Mouse (Mus musculus) CD4-positive, CD25-positive, alpha-beta regulatory T cell, adult 4 months (primary cell): ENCODE measurements around the gene Fkrp. TPM values are rescaled to one million over a fixed set of nuclear protein-coding genes. Genes with fewer than 3 reads are reported as not detected.

Source experiments
- ATAC-seq: one replicate; pipeline ENCODE4 v1.8.0; 2017
- polyA plus RNA-seq, 2 experiments: library from polyadenylated mRNA; unstranded; fragments of 100-300 nt; shearing (Covaris generic); gene quantifications; one replicate each; pipeline ENCODE4 v1.2.1; 2017

Gene Fkrp
- polyA plus RNA-seq, 2 experiments from 2014 or later, result 6.8 to 11.2 TPM

GRCm38 (mm10) chr7:16785541-16786083, 30.9 kb downstream of the Fkrp start:
- ATAC-seq, result no peak

GRCm38 (mm10) chr7:16784498-16784976, 32.0 kb downstream of the Fkrp start:
- no peak for ATAC-seq

GRCm38 (mm10) chr7:16783758-16784415, 32.6 kb downstream of the Fkrp start:
- ATAC-seq, result no peak

- ATAC-seq, result peak; percentile 35
Observed at GRCm38 (mm10) chr7:16783224-16783688, 33.3 kb downstream of the Fkrp start.

- no peak for ATAC-seq
Observed at GRCm38 (mm10) chr7:16782555-16783125, 33.9 kb downstream of the Fkrp start.

- peak; percentile 5 for ATAC-seq
Observed at GRCm38 (mm10) chr7:16781816-16782554, 34.5 kb downstream of the Fkrp start.

GRCm38 (mm10) chr7:16781555-16781815, 35.0 kb downstream of the Fkrp start:
- ATAC-seq, result no peak

- peak; percentile 89 for ATAC-seq
Observed at GRCm38 (mm10) chr7:16780825-16781554, 35.5 kb downstream of the Fkrp start, which contains the start of gene Slc1a5. Gene Slc1a5, plus strand, starts transcription at chr7:16781340.

- ATAC-seq, result no peak
Observed at GRCm38 (mm10) chr7:16780076-16780475, 36.5 kb downstream of the Fkrp start.

GRCm38 (mm10) chr7:16775888-16776287, 40.6 kb downstream of the Fkrp start:
- ATAC-seq, result no peak

GRCm38 (mm10) chr7:16766443-16766842, 50.1 kb downstream of the Fkrp start:
- ATAC-seq, result no peak

GRCm38 (mm10) chr7:16763463-16764218, 52.9 kb downstream of the Fkrp start:
- ATAC-seq, result no peak

GRCm38 (mm10) chr7:16761630-16762029, 54.9 kb downstream of the Fkrp start:
- ATAC-seq, result no peak

GRCm38 (mm10) chr7:16761005-16761481, 55.5 kb downstream of the Fkrp start:
- no peak for ATAC-seq

- peak; percentile 39 for ATAC-seq
Observed at GRCm38 (mm10) chr7:16760292-16760691, 56.2 kb downstream of the Fkrp start.

Other genes with a start within 250 kb of the Fkrp start
- 1 to 10 TPM; 2.7 to 3.1 TPM for gene Arhgap35, start 201.7 kb downstream of the Fkrp start, polyA plus RNA-seq
- 1 to 10 TPM in 1 of 2 experiments, under 1 TPM in 1; 0.91 to 1.2 TPM for gene Ceacam15, start 141.0 kb downstream of the Fkrp start, polyA plus RNA-seq
- gene Ceacam9, start 94.8 kb downstream of the Fkrp start, polyA plus RNA-seq, result not detected
- 10 to 100 TPM; 60.7 to 73.1 TPM for gene Ap2s1, start 78.3 kb downstream of the Fkrp start, polyA plus RNA-seq
- 100 to 1,000 TPM; 142 to 182 TPM for gene Slc1a5, start 35.4 kb downstream of the Fkrp start, polyA plus RNA-seq
- 10 to 100 TPM; 19.2 TPM for gene Strn4, start 843 bp downstream of the Fkrp start, polyA plus RNA-seq
- gene Prkd2, start 26.2 kb upstream of the Fkrp start, polyA plus RNA-seq, result 10 to 100 TPM; 57.3 to 60.0 TPM
- not detected for gene Dact3, start 58.6 kb upstream of the Fkrp start, polyA plus RNA-seq
- gene Gng8, start 75.1 kb upstream of the Fkrp start, polyA plus RNA-seq, result not detected
- gene Ptgir, start 89.8 kb upstream of the Fkrp start, polyA plus RNA-seq, result 10 to 100 TPM in 1 of 2 experiments, 1 to 10 TPM in 1; 7.9 to 10.2 TPM
- 100 to 1,000 TPM in 1 of 2 experiments, 10 to 100 TPM in 1; 48.5 to 103 TPM for gene Calm3, start 107.4 kb upstream of the Fkrp start, polyA plus RNA-seq
- not detected for gene Pnmal2, start 128.0 kb upstream of the Fkrp start, polyA plus RNA-seq
- not detected for gene Pnmal1, start 142.9 kb upstream of the Fkrp start, polyA plus RNA-seq
- 1 to 10 TPM; 4.8 to 4.9 TPM for gene Gm42372, start 166.4 kb upstream of the Fkrp start, polyA plus RNA-seq
- gene Ccdc8, start 176.0 kb upstream of the Fkrp start, polyA plus RNA-seq, result under 1 TPM in 1 of 2 experiments, not detected in 1; 0.20 TPM
- gene Ppp5c, start 211.2 kb upstream of the Fkrp start, polyA plus RNA-seq, result 10 to 100 TPM; 56.6 to 76.0 TPM
- under 1 TPM; 0.60 to 0.91 TPM for gene Hif3a, start 245.7 kb upstream of the Fkrp start, polyA plus RNA-seq